Mouse (Mus musculus) testis, adult 2 months (tissue): Measurements from ENCODE around the gene Zwilch. TPM values are rescaled to one million over a fixed set of nuclear protein-coding genes. Genes with fewer than 3 reads are reported as not detected.

ENCODE experiments used
- H3K27ac ChIP-seq: fragments of 200-500 bp; 2 replicates; pipeline ENCODE4 v1.5.1; 2012; ENCODE audit warnings: low read depth, low read length; ENCODE audit not compliant: control insufficient read depth, insufficient read depth
- H3K27me3 ChIP-seq: fragments of 200-500 bp; 2 replicates; pipeline ENCODE4 v1.6.1; 2012; ENCODE audit warnings: mild to moderate bottlenecking, low read length, moderate library complexity; ENCODE audit not compliant: control insufficient read depth, insufficient read depth
- H3K36me3 ChIP-seq: fragments of 200-500 bp; 2 replicates; pipeline ENCODE4 v1.6.1; 2012; ENCODE audit warnings: mild to moderate bottlenecking, low read length; ENCODE audit not compliant: control insufficient read depth, insufficient read depth
- H3K4me1 ChIP-seq: fragments of 200-500 bp; 2 replicates; pipeline ENCODE4 v1.6.1; 2012; ENCODE audit warnings: low read length; ENCODE audit not compliant: control insufficient read depth, insufficient read depth
- H3K4me3 ChIP-seq: fragments of 200-500 bp; 2 replicates; pipeline ENCODE4 v1.5.1; 2012; ENCODE audit warnings: low read depth, mild to moderate bottlenecking, low read length, moderate library complexity, mixed read lengths; ENCODE audit not compliant: control insufficient read depth
- CTCF ChIP-seq: fragments of 200-500 bp; IDR thresholded peaks from 2 replicates; pipeline ENCODE4 v1.5.1; 2012; ENCODE audit warnings: low read depth, mild to moderate bottlenecking, inconsistent platforms, low read length, moderate library complexity; ENCODE audit not compliant: control insufficient read depth, insufficient read depth, insufficient replicate concordance
- POLR2A ChIP-seq: fragments of 200-500 bp; IDR thresholded peaks from 2 replicates; pipeline ENCODE4 v1.6.1; 2012; ENCODE audit warnings: low read depth, mild to moderate bottlenecking, inconsistent platforms, low read length, moderate library complexity; ENCODE audit not compliant: control insufficient read depth
- polyA plus RNA-seq: library from polyadenylated mRNA; depleted of rRNA; stranded (reverse); fragments of >200 nt; gene quantifications from 2 replicates; pipeline ENCODE4 v1.2.3, GENCODE M21; 2012; rRNA removed

The Zwilch gene
- polyA plus RNA-seq, 1 experiment: 33.6 TPM

- TF ChIP-seq CTCF (peak; percentile 78; the same call in 1 of the 2 replicates), POLR2A (no peak)
- Histone ChIP-seq H3K36me3 (no peaks in the 10 kb centered on the region), H3K27ac (no peak overlapping the region), H3K4me3 (no peak overlapping the region), H3K4me1 (no peaks in the 10 kb centered on the region), H3K27me3 (no peaks in the 10 kb centered on the region)
These were observed 72.5 kb downstream of the Zwilch start for GRCm38 (mm10) chr9:64100442-64100841.

- TF ChIP-seq CTCF (no peak), POLR2A (no peak)
- H3K36me3 ChIP-seq: no peaks in the 10 kb centered on the region
- no peaks in the 10 kb centered on the region for H3K27me3 ChIP-seq
- no peak overlapping the region for H3K27ac ChIP-seq
- H3K4me3 ChIP-seq: no peak overlapping the region
- H3K4me1 ChIP-seq: no peaks in the 10 kb centered on the region
These were observed 74.6 kb downstream of the Zwilch start for GRCm38 (mm10) chr9:64098282-64098681.

GRCm38 (mm10) chr9:64094083-64094482, 78.8 kb downstream of the Zwilch start:
- Histone ChIP-seq H3K4me3 (no peak overlapping the region), H3K4me1 (no peaks in the 10 kb centered on the region), H3K27ac (no peak overlapping the region), H3K36me3 (no peaks in the 10 kb centered on the region), H3K27me3 (no peaks in the 10 kb centered on the region)
- TF ChIP-seq POLR2A (no peak), CTCF (no peak)

- Histone ChIP-seq H3K27ac (no peak overlapping the region), H3K4me3 (no peak overlapping the region), H3K36me3 (no peaks in the 10 kb centered on the region), H3K4me1 (peaks cover 11% of the 10 kb centered on the region), H3K27me3 (no peaks in the 10 kb centered on the region)
- no peak for TF ChIP-seq CTCF
- no peak for TF ChIP-seq POLR2A
These were observed 83.9 kb downstream of the Zwilch start for GRCm38 (mm10) chr9:64089004-64089403.

GRCm38 (mm10) chr9:64088346-64088745, 84.6 kb downstream of the Zwilch start:
- Histone ChIP-seq H3K4me1 (peaks cover 11% of the 10 kb centered on the region), H3K27me3 (no peaks in the 10 kb centered on the region), H3K36me3 (no peaks in the 10 kb centered on the region), H3K27ac (no peak overlapping the region), H3K4me3 (no peak overlapping the region)
- TF ChIP-seq POLR2A: no peak
- TF ChIP-seq CTCF: no peak

DNA sequence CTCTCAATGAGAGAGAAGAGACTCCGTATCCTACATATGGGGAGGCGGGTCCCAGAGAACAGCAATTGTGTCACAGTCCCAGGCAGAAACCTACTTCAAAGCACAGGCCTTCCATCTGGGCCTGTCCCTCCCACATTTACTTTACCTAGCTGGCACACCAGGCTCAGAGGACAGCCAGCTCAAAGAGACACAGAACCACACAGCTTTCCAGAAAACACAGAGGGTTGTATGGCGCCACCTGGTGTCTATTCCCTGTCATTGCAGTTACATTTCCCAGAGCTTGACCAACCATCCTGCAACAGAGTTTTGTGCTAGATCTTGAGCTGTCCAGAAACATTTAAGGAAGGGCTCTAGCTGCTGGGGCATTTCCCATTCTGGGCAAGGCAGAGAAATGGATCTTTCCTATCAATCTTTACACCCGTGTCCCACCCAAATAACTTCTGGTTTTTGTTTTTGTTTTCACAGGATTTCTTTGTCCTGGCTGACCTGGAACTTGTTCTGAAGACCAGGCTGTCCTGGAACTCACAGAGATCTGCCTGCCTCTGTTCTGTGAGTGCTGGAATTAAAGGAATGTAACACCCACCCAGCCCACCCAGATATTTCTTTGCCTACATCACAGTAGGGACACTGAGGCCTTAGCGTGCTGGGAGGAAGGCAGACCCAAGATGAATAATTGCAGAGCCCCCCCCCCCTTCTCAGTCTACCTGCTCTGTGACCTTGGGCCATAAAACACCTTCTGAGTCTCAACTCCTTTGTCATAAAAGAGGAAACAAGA, 85.3 kb downstream of the Zwilch start:
- no peaks in the 10 kb centered on the region for H3K27me3 ChIP-seq
- no peak overlapping the region for H3K4me3 ChIP-seq
- TF ChIP-seq POLR2A (no peak), CTCF (peak; percentile 80)
- H3K27ac ChIP-seq: no peak overlapping the region
- H3K36me3 ChIP-seq: no peaks in the 10 kb centered on the region
- peaks cover 11% of the 10 kb centered on the region for H3K4me1 ChIP-seq

Other genes starting within 250 kb of the Zwilch start
- gene Smad6, start 151.0 kb downstream of the Zwilch start, polyA plus RNA-seq: 34.5 and 38.1 TPM in 2 replicates
- gene Lctl, start 56.0 kb downstream of the Zwilch start, polyA plus RNA-seq: 0.17 and 0.49 TPM in 2 replicates
- 181 and 213 TPM in 2 replicates for gene Rpl4, start 271 bp upstream of the Zwilch start, polyA plus RNA-seq
- gene Snapc5, start 6.2 kb upstream of the Zwilch start, polyA plus RNA-seq: 12.8 and 14.1 TPM in 2 replicates
- gene Uchl4, start 62.1 kb upstream of the Zwilch start, polyA plus RNA-seq: 0.72 and 0.89 TPM in 2 replicates
- gene Map2k1, start 80.5 kb upstream of the Zwilch start, polyA plus RNA-seq: 5.5 and 5.8 TPM in 2 replicates
- 22.1 and 26.3 TPM in 2 replicates for gene Tipin, start 108.5 kb upstream of the Zwilch start, polyA plus RNA-seq
- 94.9 and 99.3 TPM in 2 replicates for gene Dis3l, start 168.2 kb upstream of the Zwilch start, polyA plus RNA-seq
- gene Megf11, start 212.5 kb upstream of the Zwilch start, polyA plus RNA-seq: 0.30 TPM in 2 replicates